Mouse (Mus musculus): Measurements from ENCODE around the gene Tenm3. TPM values are rescaled to one million over a fixed set of nuclear protein-coding genes. Genes with fewer than 3 reads are reported as not detected.

The Tenm3 gene
- polyA plus RNA-seq, 1 experiment from 2014 or later = 4.7 TPM

GRCm38 (mm10) chr8:48275066-48275465 is 568.7 kb downstream of the Tenm3 start:
- Histone ChIP-seq H3K9me3 (ENCODE audit: low read length) (0 out of 2 replicates have a peak, but pooled peaks cover 3% of the 10 kb centered on the region), H3K27me3 (ENCODE audit: insufficient read depth, low read length) (no peaks in the 10 kb centered on the region), H3K36me3 (replicated peaks; ENCODE audit: insufficient read depth, low read length) (peaks cover 7% of the 10 kb centered on the region; the same call in 1 of the 2 replicates), H3K4me1 (ENCODE audit: insufficient read depth) (no peaks in the 10 kb centered on the region), H3K27ac (ENCODE audit: low read depth) (no peak overlapping the region), H3K4me3 (ENCODE audit: low read depth, low read length) (no peak overlapping the region), H3K9ac (replicated peaks) (no peak overlapping the region), H3K4me2 (ENCODE audit: low read depth, low read length) (no peak overlapping the region)
- 83% methylated on average over 11 of the region's 11 CpGs for WGBS (ENCODE audit: insufficient replicate concordance)
- ATAC-seq (no peak), DNase-seq (no peak)
- TF ChIP-seq EP300 (IDR thresholded peaks at IDR 0.05; ENCODE audit: low read depth) = no peak
- no peak for TF ChIP-seq CTCF (IDR thresholded peaks at IDR 0.05; ENCODE audit: low read depth)

- Histone ChIP-seq H3K27me3 (ENCODE audit: insufficient read depth, low read length) (no peaks in the 10 kb centered on the region), H3K27ac (ENCODE audit: low read depth) (no peak overlapping the region), H3K36me3 (replicated peaks; ENCODE audit: insufficient read depth, low read length) (peaks cover 7% of the 10 kb centered on the region; the same call in 1 of the 2 replicates), H3K4me1 (ENCODE audit: insufficient read depth) (no peaks in the 10 kb centered on the region), H3K4me3 (ENCODE audit: low read depth, low read length) (no peak overlapping the region), H3K9ac (replicated peaks) (no peak overlapping the region), H3K4me2 (ENCODE audit: low read depth, low read length) (no peak overlapping the region), H3K9me3 (ENCODE audit: low read length) (0 out of 2 replicates have a peak, but pooled peaks cover 3% of the 10 kb centered on the region)
- 84% methylated on average over 11 of the region's 11 CpGs for WGBS (ENCODE audit: insufficient replicate concordance)
- TF ChIP-seq EP300 (IDR thresholded peaks at IDR 0.05; ENCODE audit: low read depth) (no peak), CTCF (IDR thresholded peaks at IDR 0.05; ENCODE audit: low read depth) (no peak)
- DNase-seq = no peak
- no peak for ATAC-seq
Measured at GRCm38 (mm10) chr8:48274566-48274965, 569.2 kb downstream of the Tenm3 start.

DNA sequence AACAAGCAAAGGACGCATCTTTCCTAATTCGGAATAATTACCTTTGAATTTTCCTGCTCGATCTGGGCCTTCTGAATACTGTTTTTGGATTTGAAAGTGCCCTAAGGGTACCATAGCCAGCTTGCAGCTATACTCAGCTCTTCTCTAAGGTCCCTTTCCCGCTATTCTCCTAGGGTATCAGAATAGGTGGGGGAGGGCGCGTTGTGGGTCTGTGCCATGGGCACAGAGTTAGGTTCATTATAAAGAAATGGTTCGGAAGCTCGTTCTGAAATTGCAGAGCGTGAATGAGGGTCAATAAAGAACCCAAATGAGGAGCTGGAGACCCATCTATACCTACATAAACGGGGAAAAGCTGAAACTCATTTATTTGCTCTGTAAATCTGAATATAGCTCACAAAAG is 575.1 kb downstream of the Tenm3 start:
- Histone ChIP-seq H3K4me3 (ENCODE audit: low read depth, low read length) (no peak overlapping the region), H3K27me3 (ENCODE audit: insufficient read depth, low read length) (no peaks in the 10 kb centered on the region), H3K36me3 (replicated peaks; ENCODE audit: insufficient read depth, low read length) (no peaks in the 10 kb centered on the region), H3K9me3 (ENCODE audit: low read length) (no peaks in the 10 kb centered on the region), H3K27ac (ENCODE audit: low read depth) (no peak overlapping the region), H3K4me2 (ENCODE audit: low read depth, low read length) (no peak overlapping the region), H3K4me1 (ENCODE audit: insufficient read depth) (no peaks in the 10 kb centered on the region), H3K9ac (replicated peaks) (no peak overlapping the region)
- TF ChIP-seq CTCF (IDR thresholded peaks at IDR 0.05; ENCODE audit: low read depth) (no peak), EP300 (IDR thresholded peaks at IDR 0.05; ENCODE audit: low read depth) (no peak)
- DNase-seq (no peak), ATAC-seq (no peak)
- WGBS (ENCODE audit: insufficient replicate concordance) = 78% methylated on average over 10 of the region's 10 CpGs

- no peak for ATAC-seq
Measured at GRCm38 (mm10) chr8:48260265-48260664, 583.5 kb downstream of the Tenm3 start.

DNA sequence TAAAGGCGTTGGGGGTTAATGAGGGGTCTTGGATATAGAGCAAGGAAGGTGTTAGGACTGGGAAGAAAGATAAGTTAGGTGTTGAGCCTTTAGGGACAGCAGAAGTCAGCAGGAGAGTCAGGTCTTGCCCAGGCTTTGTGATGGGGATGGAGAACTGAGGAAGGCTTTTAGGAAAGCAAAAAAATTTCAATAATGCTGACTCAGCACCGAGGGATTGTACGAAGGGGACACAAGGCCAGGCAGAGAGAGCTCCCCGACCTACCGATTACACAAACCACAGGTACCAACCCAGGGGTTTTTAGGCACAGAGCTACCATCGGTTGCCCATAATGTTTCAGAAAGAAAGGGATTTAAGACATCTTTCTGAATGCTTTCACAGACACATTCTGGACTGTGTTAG is 583.9 kb downstream of the Tenm3 start:
- Histone ChIP-seq H3K4me2 (ENCODE audit: low read depth, low read length) (no peak overlapping the region), H3K4me1 (ENCODE audit: insufficient read depth) (no peaks in the 10 kb centered on the region), H3K36me3 (replicated peaks; ENCODE audit: insufficient read depth, low read length) (no peaks in the 10 kb centered on the region), H3K9me3 (ENCODE audit: low read length) (no peaks in the 10 kb centered on the region), H3K27ac (ENCODE audit: low read depth) (no peak overlapping the region), H3K9ac (replicated peaks) (no peak overlapping the region), H3K27me3 (ENCODE audit: insufficient read depth, low read length) (no peaks in the 10 kb centered on the region), H3K4me3 (ENCODE audit: low read depth, low read length) (no peak overlapping the region)
- ATAC-seq = no peak
- TF ChIP-seq EP300 (IDR thresholded peaks at IDR 0.05; ENCODE audit: low read depth) (no peak), CTCF (IDR thresholded peaks at IDR 0.05; ENCODE audit: low read depth) (no peak)
- DNase-seq = no peak
- 78% methylated on average over 6 of the region's 6 CpGs for WGBS (ENCODE audit: insufficient replicate concordance)

More at GRCm38 (mm10) chr8:48260265-48260664, 583.5 kb downstream of the Tenm3 start:
- Histone ChIP-seq H3K27ac (ENCODE audit: low read depth) (no peak overlapping the region), H3K4me1 (ENCODE audit: insufficient read depth) (no peaks in the 10 kb centered on the region), H3K36me3 (replicated peaks; ENCODE audit: insufficient read depth, low read length) (no peaks in the 10 kb centered on the region), H3K9ac (replicated peaks) (no peak overlapping the region), H3K4me3 (ENCODE audit: low read depth, low read length) (no peak overlapping the region), H3K4me2 (ENCODE audit: low read depth, low read length) (no peak overlapping the region), H3K27me3 (ENCODE audit: insufficient read depth, low read length) (no peaks in the 10 kb centered on the region), H3K9me3 (ENCODE audit: low read length) (no peaks in the 10 kb centered on the region)
- no peak for DNase-seq
- WGBS (ENCODE audit: insufficient replicate concordance) = 82% methylated on average over 10 of the region's 10 CpGs
- TF ChIP-seq EP300 (IDR thresholded peaks at IDR 0.05; ENCODE audit: low read depth) = no peak
- TF ChIP-seq CTCF (IDR thresholded peaks at IDR 0.05; ENCODE audit: low read depth) = no peak

GRCm38 (mm10) chr8:48243876-48244275 is 599.9 kb downstream of the Tenm3 start:
- Histone ChIP-seq H3K27ac (ENCODE audit: low read depth) (no peak overlapping the region), H3K4me2 (ENCODE audit: low read depth, low read length) (no peak overlapping the region), H3K4me3 (ENCODE audit: low read depth, low read length) (no peak overlapping the region), H3K27me3 (ENCODE audit: insufficient read depth, low read length) (no peaks in the 10 kb centered on the region), H3K36me3 (replicated peaks; ENCODE audit: insufficient read depth, low read length) (no peaks in the 10 kb centered on the region), H3K4me1 (ENCODE audit: insufficient read depth) (no peaks in the 10 kb centered on the region), H3K9ac (replicated peaks) (no peak overlapping the region), H3K9me3 (ENCODE audit: low read length) (no peaks in the 10 kb centered on the region)
- no peak for ATAC-seq
- WGBS (ENCODE audit: insufficient replicate concordance) = 83% methylated on average over 2 of the region's 2 CpGs
- TF ChIP-seq EP300 (IDR thresholded peaks at IDR 0.05; ENCODE audit: low read depth) = no peak
- no peak for TF ChIP-seq CTCF (IDR thresholded peaks at IDR 0.05; ENCODE audit: low read depth)
- DNase-seq = no peak

All from liver, postnatal 0 days (tissue).